Mouse (Mus musculus) left cerebral cortex, adult 2 months (tissue): ENCODE results near the gene Hist1h2bf. TPM values are rescaled to one million over a fixed set of nuclear protein-coding genes. Genes with fewer than 3 reads are reported as not detected.
"Not testable (repeated sequence)": the region's sequence is repeated elsewhere in the genome, so short reads cannot be mapped to it uniquely, and the experiment has no call there.

Experiments used
- DNase-seq, 2 experiments: peaks; one replicate each; pipeline ENCODE4 v3.0.0; 2021 to 2022; ENCODE audit warnings: low spot score in 2 of 2, mixed read lengths in 1 of 2; ENCODE audit errors: extremely low spot score in 1 of 2
- H3K27ac ChIP-seq: fragments of 200-600 bp; 2 replicates; pipeline ENCODE4 v1.8.1; 2022
- H3K4me3 ChIP-seq: fragments of 200-600 bp; 2 replicates; pipeline ENCODE4 v1.8.1; 2022
- CTCF ChIP-seq: fragments of 200-600 bp; IDR thresholded peaks from 2 replicates; pipeline ENCODE4 v1.8.1; 2022; ENCODE audit warnings: antibody characterized with exemption, mild to moderate bottlenecking, moderate library complexity
- intact Hi-C: fragments of 180-260 bp; cut with DNase I; formaldehyde crosslinking; loops from one replicate; pipeline ENCODE4 v1.15.1; 2025
- total RNA-seq, 2 experiments: library from RNA; stranded (reverse); gene quantifications; 2 replicates each; pipeline ENCODE4 v1.2.3; 2021

Hist1h2bf gene
- total RNA-seq, 2 experiments from 2014 or later = 19.7 to 24.1 TPM

- no peak for TF ChIP-seq CTCF
- no peak overlapping the region for H3K4me3 ChIP-seq
- intact Hi-C loops = no loop called here
- no peak for DNase-seq
- no peak overlapping the region for H3K27ac ChIP-seq
These were observed 9.5 kb downstream of the Hist1h2bf start for GRCm38 (mm10) chr13:23564482-23564881.

- intact Hi-C loops = no loop called here
- Histone ChIP-seq H3K4me3 (peak overlapping the region; percentile 71), H3K27ac (peak overlapping the region; percentile 96)
- no peak for DNase-seq
- peak; percentile 65 for TF ChIP-seq CTCF
These were observed 11.1 kb downstream of the Hist1h2bf start for GRCm38 (mm10) chr13:23562699-23563462.

GRCm38 (mm10) chr13:23561883-23562659 is 11.9 kb downstream of the Hist1h2bf start, which contains the start of gene Hist1h3e:
Hist1h3e (minus strand) TSS chr13:23562369.
- peak; percentile 91 to 95 for DNase-seq
- Histone ChIP-seq H3K27ac (peak within 1 kb of the TSS; percentile 96), H3K4me3 (peak within 1 kb of the TSS; percentile 71)
- intact Hi-C loops = not testable (repeated sequence)

GRCm38 (mm10) chr13:23561531-23561882 is 12.5 kb downstream of the Hist1h2bf start:
- DNase-seq, intact Hi-C loops: not testable (repeated sequence)
- Histone ChIP-seq H3K4me3 (peak overlapping the region; percentile 71), H3K27ac (peak overlapping the region; percentile 96)

- H3K27ac ChIP-seq, H3K4me3 ChIP-seq, DNase-seq, intact Hi-C loops: not testable (repeated sequence)
These were observed 13.3 kb downstream of the Hist1h2bf start for GRCm38 (mm10) chr13:23560699-23561098.

- intact Hi-C loops = no loop called here
- TF ChIP-seq CTCF = no peak
These were observed 17.1 kb downstream of the Hist1h2bf start for GRCm38 (mm10) chr13:23556906-23557305.

GRCm38 (mm10) chr13:23555839-23556416 is 18.1 kb downstream of the Hist1h2bf start:
- DNase-seq = peak; percentile 50 to 60
- Histone ChIP-seq H3K27ac (peak overlapping the region; percentile 82), H3K4me3 (peak overlapping the region; percentile 67)
- intact Hi-C loops = no loop called here
- no peak for TF ChIP-seq CTCF

More at GRCm38 (mm10) chr13:23556906-23557305, 17.1 kb downstream of the Hist1h2bf start:
- Histone ChIP-seq H3K27ac (no peak overlapping the region; the same call in 1 of the 2 replicates), H3K4me3 (no peak overlapping the region)
- no peak for DNase-seq

GRCm38 (mm10) chr13:23554925-23555838 is 18.8 kb downstream of the Hist1h2bf start:
- TF ChIP-seq CTCF = no peak
- DNase-seq = peak; percentile 71 to 79
- intact Hi-C loops = no loop called here
- peak overlapping the region; percentile 70 for H3K27ac ChIP-seq
- peak overlapping the region; percentile 67 for H3K4me3 ChIP-seq

- Histone ChIP-seq H3K4me3 (peak overlapping the region; percentile 67), H3K27ac (peak overlapping the region; percentile 70)
- DNase-seq = no peak
- intact Hi-C loops = no loop called here
- TF ChIP-seq CTCF = no peak
These were observed 19.6 kb downstream of the Hist1h2bf start for GRCm38 (mm10) chr13:23554393-23554792.

- no peak for DNase-seq
- H3K27ac ChIP-seq = peak within 1 kb of the TSS; percentile 70; the same call in 1 of the 2 replicates
- no peak for TF ChIP-seq CTCF
- intact Hi-C loops = no loop called here
- no peak within 1 kb of the TSS for H3K4me3 ChIP-seq
These were observed 21.0 kb downstream of the Hist1h2bf start, which contains the start of gene Hist1h1d for GRCm38 (mm10) chr13:23552962-23553361. Hist1h1d (plus strand) TSS chr13:23553262.
